Comparison of ENCODE assay signal across 23 mouse cellular contexts in genomic region chr2:121067116-121067515, GRCm38 (mm10). TPM values are rescaled to one million over a fixed set of nuclear protein-coding genes. Genes with fewer than 3 reads are reported as not detected.
DNase-seq lines count a peak whose midpoint lies in the region; ATAC-seq and TF ChIP-seq lines count a peak whose summit lies in the region.
"Had no signal": no experiment of that assay in that cellular context is flagged by ENCODE, and none has a peak within 500 bp of the region (broad histone marks: within the 10 kb centered on the region; RNA-seq: fewer than 3 reads in every experiment).

No protein-coding gene starts in this region.

- no peaks in the 10 kb centered on the region for H3K4me1 ChIP-seq in stomach, embryonic 14.5 days (ENCODE audit: control insufficient read depth, insufficient read depth, low read length)
- H3K4me1 ChIP-seq in stomach, postnatal 0 days (replicated peaks; ENCODE audit: control insufficient read depth, insufficient read depth), result no peaks in the 10 kb centered on the region
- H3K4me1 ChIP-seq: embryonic facial prominence, embryonic 12.5 days; forebrain, embryonic 15.5 days; heart, embryonic 12.5 days had no signal

- no peak overlapping the region for H3K4me2 ChIP-seq in stomach, embryonic 14.5 days (replicated peaks; ENCODE audit: low read depth, low read length)
- H3K4me2 ChIP-seq in stomach, postnatal 0 days (replicated peaks; ENCODE audit: low read depth), result no peak overlapping the region
- H3K4me2 ChIP-seq: embryonic facial prominence, embryonic 12.5 days; forebrain, embryonic 15.5 days; heart, embryonic 12.5 days; hindbrain, embryonic 14.5 days had no signal

- no peaks in the 10 kb centered on the region for H3K36me3 ChIP-seq in stomach, embryonic 14.5 days (ENCODE audit: control insufficient read depth, insufficient read depth, low read length)
- H3K36me3 ChIP-seq in stomach, postnatal 0 days (ENCODE audit: control insufficient read depth, insufficient read depth, low read length), result no peaks in the 10 kb centered on the region
- H3K36me3 ChIP-seq: embryonic facial prominence, embryonic 12.5 days; forebrain, embryonic 15.5 days; heart, embryonic 12.5 days had no signal

- no peak for TF ChIP-seq EP300 in stomach, postnatal 0 days (optimal IDR thresholded peaks at IDR 0.05)

- H3K9me3 ChIP-seq in stomach, embryonic 14.5 days (ENCODE audit: control insufficient read depth, low read depth, low read length), result no peaks in the 10 kb centered on the region
- no peaks in the 10 kb centered on the region for H3K9me3 ChIP-seq in stomach, postnatal 0 days (ENCODE audit: control insufficient read depth, low read length)
- H3K9me3 ChIP-seq: embryonic facial prominence, embryonic 12.5 days; forebrain, embryonic 15.5 days; heart, embryonic 12.5 days had no signal

- no peak overlapping the region for H3K27ac ChIP-seq in stomach, embryonic 14.5 days (ENCODE audit: low read length)
- H3K27ac ChIP-seq in stomach, postnatal 0 days (replicated peaks), result no peak overlapping the region
- H3K27ac ChIP-seq: embryonic facial prominence, embryonic 12.5 days; forebrain, embryonic 15.5 days; hindbrain, embryonic 14.5 days had no signal

- DNase-seq in stomach, postnatal 0 days (ENCODE audit: low spot score), result no peak
- DNase-seq in retina, embryonic 14.5 days (ENCODE audit: low spot score), result peak; percentile 12
- DNase-seq in thymus, postnatal 0 days (ENCODE audit: low spot score), result peak; percentile 70
- peak; percentile 54 for DNase-seq in thymus, postnatal 4 days
- no peak for DNase-seq in gastrocnemius, postnatal 10 days
- no peak for DNase-seq in gastrocnemius, postnatal 36 days
- DNase-seq: adrenal gland, adult 2 months; adrenal gland, postnatal 25 days; cerebellum, adult 2 months; cerebellum, postnatal 14 days had no signal

- WGBS in stomach, embryonic 14.5 days, result 69% methylated on average over 4 of the region's 4 CpGs
- 54% methylated on average over 4 of the region's 4 CpGs for WGBS in stomach, postnatal 0 days

- 0 out of 2 replicates have a peak overlapping the region, but pooled peaks have one; percentile 14 for H3K9ac ChIP-seq in stomach, embryonic 14.5 days (replicated peaks; ENCODE audit: low read depth, low read length)
- no peak overlapping the region for H3K9ac ChIP-seq in stomach, postnatal 0 days (ENCODE audit: low read length)
- H3K9ac ChIP-seq: embryonic facial prominence, embryonic 12.5 days; forebrain, embryonic 15.5 days; heart, embryonic 12.5 days; hindbrain, embryonic 14.5 days had no signal

- TF ChIP-seq CTCF in stomach, postnatal 0 days (IDR thresholded peaks at IDR 0.05; ENCODE audit: low read depth), result no peak

- no peak overlapping the region for H3K4me3 ChIP-seq in stomach, embryonic 14.5 days (ENCODE audit: low read depth, low read length)
- H3K4me3 ChIP-seq in stomach, postnatal 0 days (ENCODE audit: low read depth, low read length), result no peak overlapping the region
- H3K4me3 ChIP-seq: embryonic facial prominence, embryonic 12.5 days; forebrain, embryonic 15.5 days; heart, embryonic 12.5 days had no signal

- intact Hi-C loops in gastrocnemius, postnatal 36 days (cut with DNase I), result no loop called here

- no peak for ATAC-seq in stomach, embryonic 14.5 days (ENCODE audit: insufficient number of reproducible peaks, insufficient read depth, low FRiP score, low read depth)
- ATAC-seq in stomach, postnatal 0 days (ENCODE audit: low FRiP score, low TSS enrichment), result no peak
- ATAC-seq: forebrain, embryonic 15.5 days; intestine, embryonic 16.5 days had no signal

- H3K27me3 ChIP-seq in stomach, embryonic 14.5 days (ENCODE audit: control insufficient read depth, insufficient read depth, low read length), result no peaks in the 10 kb centered on the region
- no peaks in the 10 kb centered on the region for H3K27me3 ChIP-seq in stomach, postnatal 0 days (ENCODE audit: control insufficient read depth, insufficient read depth, low read length)
- H3K27me3 ChIP-seq: embryonic facial prominence, embryonic 12.5 days; forebrain, embryonic 15.5 days; heart, embryonic 12.5 days had no signal

RNA-seq across cellular contexts. Expression of gene Tgm5, which starts 18.5 kb away (rescaled TPM):
- 0.09 and 0.13 TPM in 2 replicates for polyA plus RNA-seq in stomach, embryonic 14.5 days (2014; fragmentation: Nextera tagmentation; extraction: Ambion mirVana)
- 1.8 and 2.7 TPM in 2 replicates for polyA plus RNA-seq in stomach, postnatal 0 days (2015; fragmentation: Nextera tagmentation; extraction: Ambion mirVana)
- 0.31 and 0.42 TPM in 2 replicates for polyA plus RNA-seq in thymus, postnatal 0 days (2015; fragmentation: Nextera tagmentation; extraction: Ambion mirVana)
- total RNA-seq in gastrocnemius, postnatal 10 days (2021), result not detected
- not detected for total RNA-seq in gastrocnemius, postnatal 36 days (2021)
- total RNA-seq: adrenal gland, postnatal 25 days; heart, adult 8-10 months; hematopoietic stem cell, adult 5-6 weeks had no signal
- polyA plus RNA-seq: adrenal gland, adult 2 months; embryonic facial prominence, embryonic 12.5 days; forebrain, embryonic 11.5 days; forebrain, embryonic 15.5 days; heart, embryonic 12.5 days; heart, embryonic 16.5 days; intestine, embryonic 16.5 days had no signal

RNA-seq across cellular contexts. Expression of gene Epb42, which starts 30.2 kb away (rescaled TPM):
- 1.0 and 1.3 TPM in 2 replicates for polyA plus RNA-seq in stomach, embryonic 14.5 days (2014; fragmentation: Nextera tagmentation; extraction: Ambion mirVana)
- 0.22 and 0.23 TPM in 2 replicates for polyA plus RNA-seq in stomach, postnatal 0 days (2015; fragmentation: Nextera tagmentation; extraction: Ambion mirVana)
- 0.30 and 0.46 TPM in 2 replicates for polyA plus RNA-seq in thymus, postnatal 0 days (2015; fragmentation: Nextera tagmentation; extraction: Ambion mirVana)
- 1 to 10 TPM in 1 of 2 experiments, not detected in 1; 1.2 TPM for total RNA-seq in gastrocnemius, postnatal 10 days (2021)
- not detected for total RNA-seq in gastrocnemius, postnatal 36 days (2021)
- total RNA-seq: adrenal gland, postnatal 25 days; gastrocnemius, adult 8-10 months had no signal
- polyA plus RNA-seq: adrenal gland, adult 2 months; cortical plate, adult 2 months had no signal

RNA-seq across cellular contexts. Expression of gene Tgm7, which starts 42.5 kb away (rescaled TPM):
- polyA plus RNA-seq in stomach, embryonic 14.5 days (2014; fragmentation: Nextera tagmentation; extraction: Ambion mirVana), result 0.20 TPM in 1 of 2 replicates, not detected in the other
- polyA plus RNA-seq in stomach, postnatal 0 days (2015; fragmentation: Nextera tagmentation; extraction: Ambion mirVana), result not detected in 2 replicates
- polyA plus RNA-seq in thymus, postnatal 0 days (2015; fragmentation: Nextera tagmentation; extraction: Ambion mirVana), result 0.37 and 0.38 TPM in 2 replicates
- not detected for total RNA-seq in gastrocnemius, postnatal 10 days (2021)
- total RNA-seq in gastrocnemius, postnatal 36 days (2021), result not detected
- total RNA-seq: adrenal gland, adult 2 months; adrenal gland, postnatal 25 days; gastrocnemius, adult 8-10 months; heart, adult 8-10 months; hematopoietic stem cell, adult 5-6 weeks had no signal
- polyA plus RNA-seq: adrenal gland, adult 2 months; embryonic facial prominence, embryonic 12.5 days; forebrain, embryonic 11.5 days; forebrain, embryonic 15.5 days; gonadal fat pad, adult 2 months; heart, embryonic 12.5 days; heart, embryonic 16.5 days; hindbrain, embryonic 14.5 days had no signal

RNA-seq across cellular contexts. Expression of gene Ccndbp1, which starts 58.9 kb away (rescaled TPM):
- 37.2 and 41.8 TPM in 2 replicates for polyA plus RNA-seq in stomach, embryonic 14.5 days (2014; fragmentation: Nextera tagmentation; extraction: Ambion mirVana)
- 31.1 and 33.6 TPM in 2 replicates for polyA plus RNA-seq in stomach, postnatal 0 days (2015; fragmentation: Nextera tagmentation; extraction: Ambion mirVana)
- 81.1 and 85.9 TPM in 2 replicates for polyA plus RNA-seq in thymus, postnatal 0 days (2015; fragmentation: Nextera tagmentation; extraction: Ambion mirVana)
- 10 to 100 TPM; 17.3 to 19.9 TPM for total RNA-seq in gastrocnemius, postnatal 10 days (2021)
- 10 to 100 TPM; 16.5 to 19.3 TPM for total RNA-seq in gastrocnemius, postnatal 36 days (2021)

Comparison
In these comparisons a context has a peak if more than half of its experiments do, and no peak if none do; other contexts are left out.
1. DNase-seq: peak in retina, embryonic 14.5 days (single experiment), thymus, postnatal 0 days (single experiment) and thymus, postnatal 4 days (single experiment); none in stomach, postnatal 0 days (single experiment), gastrocnemius, postnatal 10 days (single experiment) and gastrocnemius, postnatal 36 days (0 of 2).